Mouse (Mus musculus) B cell, adult 62 days (primary cell): Measurements from ENCODE around the gene Dnah5. TPM values are rescaled to one million over a fixed set of nuclear protein-coding genes. Genes with fewer than 3 reads are reported as not detected.

ENCODE experiments used
- total RNA-seq: library from RNA; stranded (reverse); gene quantifications from 4 replicates; pipeline ENCODE4 v1.2.4, GENCODE M21; 2023

Dnah5 gene
- total RNA-seq: not detected in 4 replicates

GRCm38 (mm10) chr15:28203111-28204075, at the start of gene Dnah5:
TSS of gene Dnah5 (plus strand) at chr15:28203752.

Other genes with a start within 250 kb of the Dnah5 start
- gene Trio, start 177.9 kb upstream of the Dnah5 start, total RNA-seq: 26.9 to 33.3 TPM (median 32.0 TPM) in 4 replicates